Mouse (Mus musculus) stomach, postnatal 0 days (tissue): ENCODE measurements around the gene Nup107.

Experiments
- CTCF ChIP-seq: IDR thresholded peaks from 2 replicates; pipeline ENCODE4 v1.5.1; 2016; ENCODE audit warnings: antibody characterized with exemption, low read depth, mild to moderate bottlenecking, moderate library complexity
- EP300 ChIP-seq: optimal IDR thresholded peaks from 2 replicates; pipeline ENCODE3; 2016; ENCODE audit warnings: antibody characterized with exemption

DNA sequence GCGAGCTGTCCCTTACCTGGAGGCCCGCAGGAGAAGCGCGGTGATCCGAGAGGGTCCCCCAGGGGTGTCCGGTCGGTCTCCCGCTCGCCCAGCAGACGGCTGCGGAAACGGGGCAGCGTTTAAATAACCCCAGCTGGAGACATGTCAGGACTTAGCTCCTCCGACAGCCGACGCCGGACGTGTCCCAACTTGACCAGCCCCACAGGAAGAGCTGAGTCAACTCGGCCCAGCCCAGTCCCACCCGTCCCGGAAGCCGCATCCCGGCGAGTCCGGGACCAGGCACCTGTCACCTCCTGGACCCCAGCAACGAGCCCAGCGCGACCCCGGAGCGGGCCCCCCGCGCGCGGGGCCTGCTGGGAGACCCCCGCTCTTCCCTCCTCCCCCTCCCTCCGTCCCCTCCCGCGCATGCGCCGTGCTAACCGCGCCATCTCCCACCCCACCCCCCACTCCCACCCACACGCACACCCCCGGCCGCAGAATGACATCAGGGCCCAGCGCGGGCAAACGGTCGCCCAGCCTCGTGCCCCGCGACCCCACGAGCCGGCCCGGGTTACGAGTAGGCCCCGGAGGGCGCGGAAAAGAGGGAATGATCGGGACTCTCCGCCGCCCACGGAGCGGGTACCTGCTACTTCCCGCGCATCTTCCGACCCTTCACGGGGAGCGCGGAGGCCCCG lies 82.4 kb downstream of the Nup107 start:
- no peak for TF ChIP-seq CTCF
- TF ChIP-seq EP300 = no peak
